13 mouse cellular contexts compared by ENCODE assay signal in genomic region chr17:6752375-6752774, GRCm38 (mm10). TPM values are rescaled to one million over a fixed set of nuclear protein-coding genes. Genes with fewer than 3 reads are reported as not detected.
DNase-seq lines count a peak whose midpoint lies in the region; ATAC-seq and TF ChIP-seq lines count a peak whose summit lies in the region.
"Had no signal": no experiment of that assay in that cellular context is flagged by ENCODE, and none has a peak within 500 bp of the region (broad histone marks: within the 10 kb centered on the region; RNA-seq: fewer than 3 reads in every experiment).

No protein-coding gene starts in this region.

- ATAC-seq in heart, embryonic 12.5 days (ENCODE audit: insufficient number of reproducible peaks, low FRiP score): no peak
- ATAC-seq in midbrain, embryonic 14.5 days (ENCODE audit: low FRiP score, low TSS enrichment): no peak
- 0 out of 2 replicates have a peak, but pooled peaks have one; percentile 3 for ATAC-seq in embryonic facial prominence, embryonic 15.5 days (ENCODE audit: insufficient number of reproducible peaks, low FRiP score, low TSS enrichment, low read depth)
- ATAC-seq in stomach, postnatal 0 days (ENCODE audit: low FRiP score, low TSS enrichment): no peak

- no peak for TF ChIP-seq EP300 in stomach, postnatal 0 days (optimal IDR thresholded peaks at IDR 0.05)

- H3K36me3 ChIP-seq in heart, embryonic 12.5 days: peaks cover 56% of the 10 kb centered on the region
- H3K36me3 ChIP-seq in midbrain, embryonic 10.5 days: peaks cover 58% of the 10 kb centered on the region
- no peaks in the 10 kb centered on the region for H3K36me3 ChIP-seq in midbrain, embryonic 14.5 days (ENCODE audit: control insufficient read depth, insufficient read depth, low read length)
- H3K36me3 ChIP-seq in embryonic facial prominence, embryonic 15.5 days: no peaks in the 10 kb centered on the region
- peaks cover 8% of the 10 kb centered on the region for H3K36me3 ChIP-seq in stomach, postnatal 0 days (ENCODE audit: control insufficient read depth, insufficient read depth, low read length)

- no peak overlapping the region for H3K4me2 ChIP-seq in heart, embryonic 12.5 days
- H3K4me2 ChIP-seq in midbrain, embryonic 14.5 days (ENCODE audit: low read length): no peak overlapping the region
- no peak overlapping the region for H3K4me2 ChIP-seq in embryonic facial prominence, embryonic 15.5 days (replicated peaks)
- H3K4me2 ChIP-seq in stomach, postnatal 0 days (replicated peaks; ENCODE audit: low read depth): no peak overlapping the region

- TF ChIP-seq CTCF in stomach, postnatal 0 days (IDR thresholded peaks at IDR 0.05; ENCODE audit: low read depth): no peak
- TF ChIP-seq CTCF in layer of hippocampus, adult 2 months (conservative IDR thresholded peaks at IDR 0.05): no peak

- H3K9me3 ChIP-seq in heart, embryonic 12.5 days (replicated peaks): no peaks in the 10 kb centered on the region
- no peaks in the 10 kb centered on the region for H3K9me3 ChIP-seq in midbrain, embryonic 10.5 days (replicated peaks)
- no peaks in the 10 kb centered on the region for H3K9me3 ChIP-seq in midbrain, embryonic 14.5 days (ENCODE audit: control insufficient read depth, low read length)
- H3K9me3 ChIP-seq in embryonic facial prominence, embryonic 15.5 days (replicated peaks): no peaks in the 10 kb centered on the region
- no peaks in the 10 kb centered on the region for H3K9me3 ChIP-seq in stomach, postnatal 0 days (ENCODE audit: control insufficient read depth, low read length)

- peaks cover 54% of the 10 kb centered on the region for H3K4me1 ChIP-seq in heart, embryonic 12.5 days (replicated peaks)
- H3K4me1 ChIP-seq in midbrain, embryonic 10.5 days: peaks cover 23% of the 10 kb centered on the region
- H3K4me1 ChIP-seq in midbrain, embryonic 14.5 days (ENCODE audit: control insufficient read depth, insufficient read depth, low read length): peaks cover 4% of the 10 kb centered on the region; the same call in 1 of the 2 replicates
- peaks cover 34% of the 10 kb centered on the region for H3K4me1 ChIP-seq in embryonic facial prominence, embryonic 15.5 days
- H3K4me1 ChIP-seq in stomach, postnatal 0 days (replicated peaks; ENCODE audit: control insufficient read depth, insufficient read depth): no peaks in the 10 kb centered on the region

- H3K4me3 ChIP-seq in heart, embryonic 12.5 days: no peak overlapping the region
- no peak overlapping the region for H3K4me3 ChIP-seq in midbrain, embryonic 10.5 days
- H3K4me3 ChIP-seq in midbrain, embryonic 14.5 days (replicated peaks; ENCODE audit: low read depth, low read length): no peak overlapping the region
- no peak overlapping the region for H3K4me3 ChIP-seq in embryonic facial prominence, embryonic 15.5 days (replicated peaks)
- no peak overlapping the region for H3K4me3 ChIP-seq in stomach, postnatal 0 days (ENCODE audit: low read depth, low read length)
- no peak overlapping the region for H3K4me3 ChIP-seq in layer of hippocampus, adult 2 months
- H3K4me3 ChIP-seq: heart, adult 2 months; myocyte had no signal

- peak overlapping the region; percentile 46; the same call in 1 of the 2 replicates for H3K27ac ChIP-seq in heart, embryonic 12.5 days (ENCODE audit: poor library complexity, severe bottlenecking)
- peak overlapping the region; percentile 43; the same call in 1 of the 2 replicates for H3K27ac ChIP-seq in midbrain, embryonic 10.5 days (replicated peaks)
- no peak overlapping the region for H3K27ac ChIP-seq in midbrain, embryonic 14.5 days (replicated peaks; ENCODE audit: low read depth, low read length)
- peak overlapping the region; percentile 87 for H3K27ac ChIP-seq in embryonic facial prominence, embryonic 15.5 days (replicated peaks)
- H3K27ac ChIP-seq in stomach, postnatal 0 days (replicated peaks): peak overlapping the region; percentile 81
- H3K27ac ChIP-seq in layer of hippocampus, adult 2 months: no peak overlapping the region
- H3K27ac ChIP-seq: heart, adult 2 months had no signal

- WGBS in heart, embryonic 12.5 days: 33% methylated on average over 7 of the region's 7 CpGs
- 58% methylated on average over 7 of the region's 7 CpGs for WGBS in midbrain, embryonic 10.5 days
- WGBS in midbrain, embryonic 14.5 days: 37% methylated on average over 7 of the region's 7 CpGs
- 26% methylated on average over 7 of the region's 7 CpGs for WGBS in embryonic facial prominence, embryonic 15.5 days
- WGBS in stomach, postnatal 0 days: 64% methylated on average over 7 of the region's 7 CpGs

- DNase-seq in heart, adult 8-10 months (ENCODE audit: low spot score): no peak
- no peak for DNase-seq in midbrain, embryonic 10.5 days (ENCODE audit: low spot score)
- DNase-seq in midbrain, embryonic 14.5 days: no peak
- DNase-seq in stomach, postnatal 0 days (ENCODE audit: low spot score): no peak
- no peak for DNase-seq in layer of hippocampus, adult 2 months (ENCODE audit: low spot score in 2 of 2)
- DNase-seq: cerebellum, adult 9-11 months; kidney, adult 9 months; layer of hippocampus, adult 9-11 months; left cerebral cortex, postnatal 4 days had no signal

- no peaks in the 10 kb centered on the region for H3K27me3 ChIP-seq in heart, embryonic 12.5 days (replicated peaks)
- H3K27me3 ChIP-seq in midbrain, embryonic 10.5 days (ENCODE audit: low read depth, poor library complexity, severe bottlenecking): peaks cover 10% of the 10 kb centered on the region; the same call in 1 of the 2 replicates
- H3K27me3 ChIP-seq in midbrain, embryonic 14.5 days (ENCODE audit: control insufficient read depth, insufficient read depth, low read length): no peaks in the 10 kb centered on the region
- H3K27me3 ChIP-seq in embryonic facial prominence, embryonic 15.5 days: no peaks in the 10 kb centered on the region
- H3K27me3 ChIP-seq in stomach, postnatal 0 days (ENCODE audit: control insufficient read depth, insufficient read depth, low read length): no peaks in the 10 kb centered on the region

- no peak overlapping the region for H3K9ac ChIP-seq in heart, embryonic 12.5 days
- H3K9ac ChIP-seq in midbrain, embryonic 14.5 days (replicated peaks; ENCODE audit: low read length): no peak overlapping the region
- no peak overlapping the region for H3K9ac ChIP-seq in embryonic facial prominence, embryonic 15.5 days
- H3K9ac ChIP-seq in stomach, postnatal 0 days (ENCODE audit: low read length): no peak overlapping the region

RNA-seq across cellular contexts. Expression of gene Ezr, which starts 30.2 kb away (rescaled TPM):
- 119 and 124 TPM in 2 replicates for polyA plus RNA-seq in heart, embryonic 12.5 days (2016; fragmentation: Nextera tagmentation; extraction: Ambion mirVana)
- total RNA-seq in heart, adult 8-10 months (2022): 10 to 100 TPM; 29.1 to 38.7 (median 33.9) TPM
- polyA plus RNA-seq in midbrain, embryonic 10.5 days (2016; fragmentation: Nextera tagmentation; extraction: Ambion mirVana): 54.9 and 56.7 TPM in 2 replicates
- 20.8 and 27.8 TPM in 2 replicates for polyA plus RNA-seq in midbrain, embryonic 14.5 days (2014; fragmentation: Nextera tagmentation; extraction: Ambion mirVana)
- 80.3 and 96.0 TPM in 2 replicates for polyA plus RNA-seq in embryonic facial prominence, embryonic 15.5 days (2015; fragmentation: Nextera tagmentation; extraction: Ambion mirVana)
- polyA plus RNA-seq in stomach, postnatal 0 days (2015; fragmentation: Nextera tagmentation; extraction: Ambion mirVana): 289 and 299 TPM in 2 replicates
- total RNA-seq in layer of hippocampus, adult 2 months (2021): 10 to 100 TPM; 48.0 to 51.1 TPM

Comparison
In these comparisons a context has a peak if more than half of its experiments do, and no peak if none do; other contexts are left out.
1. H3K27ac ChIP-seq: peak in heart, embryonic 12.5 days (single experiment), midbrain, embryonic 10.5 days (single experiment), embryonic facial prominence, embryonic 15.5 days (single experiment) and stomach, postnatal 0 days (single experiment); none in midbrain, embryonic 14.5 days (single experiment) and layer of hippocampus, adult 2 months (single experiment).